Mouse (Mus musculus) forebrain, embryonic 11.5 days (tissue): ENCODE measurements around the gene Tpsb2. TPM values are rescaled to one million over a fixed set of nuclear protein-coding genes. Genes with fewer than 3 reads are reported as not detected.

ENCODE experiments used
- ATAC-seq: fragments of 200-750 bp; cut with Nextera tagmentation; replicated peaks from 2 replicates; pipeline ENCODE4 v1.8.0; 2017; ENCODE audit warnings: moderate TSS enrichment; ENCODE audit not compliant: low FRiP score
- DNase-seq: peaks from one replicate; pipeline ENCODE4 v3.0.0-alpha.2; 2017; ENCODE audit warnings: low spot score
- H3K27ac ChIP-seq: fragments of 300-500 bp; sonication (generic); 2 replicates; pipeline ENCODE4 v1.5.1; 2014; ENCODE audit warnings: low read depth, low read length
- H3K27me3 ChIP-seq: fragments of 300-500 bp; sonication (generic); 2 replicates; pipeline ENCODE4 v1.6.1; 2014; ENCODE audit warnings: mild to moderate bottlenecking, low read length, mixed read lengths; ENCODE audit not compliant: control insufficient read depth, insufficient read depth
- H3K36me3 ChIP-seq: fragments of 300-500 bp; sonication (generic); 2 replicates; pipeline ENCODE4 v1.6.1; 2014; ENCODE audit warnings: mild to moderate bottlenecking, low read length, moderate library complexity, mixed read lengths; ENCODE audit not compliant: control insufficient read depth, insufficient read depth
- H3K4me1 ChIP-seq: fragments of 300-500 bp; sonication (generic); replicated peaks from 2 replicates; pipeline ENCODE4 v1.6.1; 2014; ENCODE audit warnings: low read length, mixed read lengths; ENCODE audit not compliant: control insufficient read depth, insufficient read depth
- H3K4me2 ChIP-seq: fragments of 300-500 bp; sonication (generic); 2 replicates; pipeline ENCODE4 v1.6.1; 2014; ENCODE audit warnings: low read depth, mild to moderate bottlenecking, low read length, moderate library complexity, mixed read lengths; ENCODE audit not compliant: severe bottlenecking
- H3K4me3 ChIP-seq: fragments of 300-500 bp; sonication (generic); 2 replicates; pipeline ENCODE4 v1.5.1; 2014; ENCODE audit warnings: low read depth, low read length
- H3K9ac ChIP-seq: fragments of 300-500 bp; sonication (generic); 2 replicates; pipeline ENCODE4 v1.6.1; 2014; ENCODE audit warnings: low read length
- H3K9me3 ChIP-seq: fragments of 300-500 bp; sonication (generic); 2 replicates; pipeline ENCODE4 v1.6.1; 2016; ENCODE audit warnings: low read length, mixed read lengths; ENCODE audit not compliant: control insufficient read depth
- WGBS: fragments of 180-500 bp; shearing (Covaris S2); extraction: QIAGEN DNeasy Blood & Tissue Kit; methylation state at CpG from one replicate; pipeline ENCODE4 v1.1.7; 2014; 5-methylcytosine and 5-hydroxymethylcytosine counted together
- polyA plus RNA-seq: library from polyadenylated mRNA; unstranded; fragments of >200 nt; fragmentation: Nextera tagmentation; extraction: Ambion mirVana; gene quantifications from 2 replicates; pipeline ENCODE4 v1.2.1, GENCODE M21; 2014

The Tpsb2 gene
- not detected in 2 replicates for polyA plus RNA-seq

GRCm38 (mm10) chr17:25366005-25366404 is at the start of gene Tpsb2:
Gene Tpsb2, plus strand, starts transcription at chr17:25366305.
- Histone ChIP-seq H3K4me2 (no peak within 1 kb of the TSS), H3K9ac (no peak within 1 kb of the TSS), H3K9me3 (no peaks in the 10 kb centered on the region), H3K27ac (no peak within 1 kb of the TSS), H3K4me1 (no peaks in the 10 kb centered on the region), H3K27me3 (no peaks in the 10 kb centered on the region), H3K4me3 (no peak within 1 kb of the TSS), H3K36me3 (no peaks in the 10 kb centered on the region)
- ATAC-seq = no peak
- 77% methylated on average over 2 of the region's 2 CpGs for WGBS
- no peak for DNase-seq

DNA sequence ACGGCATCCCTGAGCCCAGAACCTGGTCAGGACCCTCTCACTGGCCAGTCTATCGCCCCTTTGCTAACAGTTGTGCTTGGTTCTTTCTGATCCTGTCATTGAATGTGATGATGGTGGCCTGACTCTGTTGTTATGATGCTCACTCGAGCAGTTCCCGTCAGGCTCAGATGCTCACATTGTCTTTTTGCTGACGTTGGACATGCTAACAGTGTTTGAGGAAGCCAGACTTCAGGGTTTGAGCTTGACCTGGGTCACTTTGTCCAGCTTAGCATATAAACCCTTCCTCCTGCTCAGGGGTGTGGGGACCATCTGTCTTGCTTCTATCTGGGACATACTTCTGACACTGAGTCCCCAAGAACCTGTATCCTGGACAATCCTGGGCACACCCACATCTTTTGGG is 47.8 kb upstream of the Tpsb2 start, which contains the start of gene Prss29:
Prss29 (plus strand) TSS at position 301 of the 400 bp plus-strand sequence.
- Histone ChIP-seq H3K27me3 (no peaks in the 10 kb centered on the region), H3K9ac (no peak within 1 kb of the TSS), H3K4me2 (no peak within 1 kb of the TSS), H3K36me3 (no peaks in the 10 kb centered on the region), H3K4me1 (no peaks in the 10 kb centered on the region), H3K4me3 (no peak within 1 kb of the TSS), H3K27ac (no peak within 1 kb of the TSS), H3K9me3 (no peaks in the 10 kb centered on the region)
- no peak for ATAC-seq
- no peak for DNase-seq
- WGBS = 84% methylated on average over 5 of the region's 5 CpGs

GRCm38 (mm10) chr17:25320819-25321218 is 45.3 kb upstream of the Tpsb2 start:
- 90% methylated on average over 8 of the region's 8 CpGs for WGBS
- H3K27me3 ChIP-seq = no peaks in the 10 kb centered on the region

GRCm38 (mm10) chr17:25322930-25323329 is 43.2 kb upstream of the Tpsb2 start:
- 13% methylated on average over 2 of the region's 2 CpGs for WGBS
- Histone ChIP-seq H3K4me1 (no peaks in the 10 kb centered on the region), H3K4me2 (no peak overlapping the region), H3K9ac (no peak overlapping the region), H3K4me3 (no peak overlapping the region), H3K27me3 (no peaks in the 10 kb centered on the region), H3K27ac (no peak overlapping the region), H3K36me3 (no peaks in the 10 kb centered on the region), H3K9me3 (no peaks in the 10 kb centered on the region)
- DNase-seq (no peak), ATAC-seq (no peak)

More at GRCm38 (mm10) chr17:25320819-25321218, 45.3 kb upstream of the Tpsb2 start:
- no peak overlapping the region for H3K9ac ChIP-seq
- no peak overlapping the region for H3K4me2 ChIP-seq
- DNase-seq (no peak), ATAC-seq (no peak)
- no peak overlapping the region for H3K27ac ChIP-seq
- no peak overlapping the region for H3K4me3 ChIP-seq
- H3K9me3 ChIP-seq = no peaks in the 10 kb centered on the region
- no peaks in the 10 kb centered on the region for H3K4me1 ChIP-seq
- H3K36me3 ChIP-seq = no peaks in the 10 kb centered on the region

- Histone ChIP-seq H3K4me2 (no peak overlapping the region), H3K9me3 (no peaks in the 10 kb centered on the region), H3K27me3 (peaks cover 2% of the 10 kb centered on the region; the same call in 1 of the 2 replicates), H3K9ac (no peak overlapping the region), H3K4me1 (no peaks in the 10 kb centered on the region), H3K4me3 (no peak overlapping the region), H3K36me3 (no peaks in the 10 kb centered on the region), H3K27ac (no peak overlapping the region)
- DNase-seq (no peak), ATAC-seq (no peak)
- WGBS = 81% methylated on average over 9 of the region's 9 CpGs
Observed at GRCm38 (mm10) chr17:25332321-25332720, 33.8 kb upstream of the Tpsb2 start.

- Histone ChIP-seq H3K4me1 (no peaks in the 10 kb centered on the region), H3K9me3 (no peaks in the 10 kb centered on the region), H3K27ac (no peak overlapping the region), H3K4me3 (no peak overlapping the region), H3K27me3 (peaks cover 2% of the 10 kb centered on the region; the same call in 1 of the 2 replicates), H3K9ac (no peak overlapping the region), H3K36me3 (no peaks in the 10 kb centered on the region), H3K4me2 (no peak overlapping the region)
- DNase-seq (peak; percentile 87), ATAC-seq (no peak)
- WGBS = 5% methylated on average over 8 of the region's 8 CpGs
Observed at GRCm38 (mm10) chr17:25333943-25334342, 32.2 kb upstream of the Tpsb2 start.

DNA sequence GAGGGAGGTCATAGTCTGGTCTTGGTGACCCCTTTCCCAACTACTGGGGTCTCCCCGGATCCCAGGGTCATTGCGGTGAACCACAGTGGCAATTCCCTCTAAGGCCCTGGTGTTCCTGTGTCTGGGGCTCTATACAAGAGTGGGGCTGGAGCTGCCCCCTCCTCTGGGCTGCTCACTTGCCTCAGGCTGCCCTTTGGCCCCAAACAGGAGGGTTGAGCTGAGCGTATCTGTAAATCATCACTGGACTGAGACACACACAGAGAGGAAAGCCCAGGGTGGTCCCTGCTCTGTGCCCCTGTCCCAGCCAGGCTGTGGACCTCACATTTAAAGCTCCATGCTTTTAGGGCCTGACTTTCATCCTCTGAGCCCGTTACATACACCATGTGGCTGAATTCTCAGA is 27.9 kb upstream of the Tpsb2 start:
- 81% methylated on average over 4 of the region's 4 CpGs for WGBS
- ATAC-seq (no peak), DNase-seq (no peak)
- no peaks in the 10 kb centered on the region for H3K36me3 ChIP-seq
- H3K4me2 ChIP-seq = no peak overlapping the region
- H3K4me3 ChIP-seq = no peak overlapping the region
- H3K9me3 ChIP-seq = no peaks in the 10 kb centered on the region
- no peak overlapping the region for H3K27ac ChIP-seq
- H3K4me1 ChIP-seq = no peaks in the 10 kb centered on the region
- H3K9ac ChIP-seq = no peak overlapping the region
- H3K27me3 ChIP-seq = no peaks in the 10 kb centered on the region

- 86% methylated on average over 6 of the region's 6 CpGs for WGBS
- H3K4me1 ChIP-seq = no peaks in the 10 kb centered on the region
- no peaks in the 10 kb centered on the region for H3K27me3 ChIP-seq
Observed at GRCm38 (mm10) chr17:25340003-25340402, 26.1 kb upstream of the Tpsb2 start.

GRCm38 (mm10) chr17:25341490-25341889 is 24.6 kb upstream of the Tpsb2 start:
- WGBS = 62% methylated on average over 3 of the region's 3 CpGs

More at GRCm38 (mm10) chr17:25340003-25340402, 26.1 kb upstream of the Tpsb2 start:
- Histone ChIP-seq H3K36me3 (no peaks in the 10 kb centered on the region), H3K4me3 (no peak overlapping the region), H3K9ac (no peak overlapping the region), H3K9me3 (no peaks in the 10 kb centered on the region), H3K4me2 (no peak overlapping the region), H3K27ac (no peak overlapping the region)
- DNase-seq (no peak), ATAC-seq (no peak)

More at GRCm38 (mm10) chr17:25341490-25341889, 24.6 kb upstream of the Tpsb2 start:
- Histone ChIP-seq H3K36me3 (no peaks in the 10 kb centered on the region), H3K4me3 (no peak overlapping the region), H3K9me3 (no peaks in the 10 kb centered on the region), H3K27me3 (no peaks in the 10 kb centered on the region), H3K9ac (no peak overlapping the region), H3K4me1 (no peaks in the 10 kb centered on the region), H3K27ac (no peak overlapping the region), H3K4me2 (no peak overlapping the region)
- ATAC-seq (no peak), DNase-seq (no peak)
